Mouse (Mus musculus) liver, adult 2 months (tissue): ENCODE measurements around the gene Capg. TPM values are rescaled to one million over a fixed set of nuclear protein-coding genes. Genes with fewer than 3 reads are reported as not detected.

Source experiments
- DNase-seq: peaks from one replicate; pipeline ENCODE4 v3.0.0-alpha.2; 2011; ENCODE audit warnings: low read depth, low spot score; ENCODE audit errors: extremely low read depth
- H3K27ac ChIP-seq: fragments of 200-500 bp; replicated peaks from 2 replicates; pipeline ENCODE4 v1.5.1; 2012; ENCODE audit warnings: low read depth, mild to moderate bottlenecking, control low read depth, inconsistent platforms, low read length; ENCODE audit not compliant: insufficient read depth
- H3K27me3 ChIP-seq: fragments of 200-500 bp; 2 replicates; pipeline ENCODE4 v1.6.1; 2012; ENCODE audit warnings: mild to moderate bottlenecking, moderate library complexity, low read length, inconsistent platforms; ENCODE audit not compliant: control insufficient read depth, insufficient read depth
- H3K36me3 ChIP-seq: fragments of 200-500 bp; 2 replicates; pipeline ENCODE4 v1.6.1; 2012; ENCODE audit warnings: low read length, inconsistent platforms; ENCODE audit not compliant: control insufficient read depth, insufficient read depth
- H3K4me1 ChIP-seq: fragments of 200-500 bp; 2 replicates; pipeline ENCODE4 v1.6.1; 2011; ENCODE audit warnings: low read length; ENCODE audit not compliant: control insufficient read depth, insufficient read depth
- H3K4me3 ChIP-seq: fragments of 200-500 bp; 2 replicates; pipeline ENCODE4 v1.5.1; 2011; ENCODE audit warnings: low read depth, mild to moderate bottlenecking, control low read depth, low read length, moderate library complexity; ENCODE audit not compliant: insufficient read depth
- H3K79me2 ChIP-seq: fragments of 200-500 bp; 2 replicates; pipeline ENCODE4 v1.6.1; 2012; ENCODE audit warnings: inconsistent platforms, mild to moderate bottlenecking, low read length, moderate library complexity; ENCODE audit not compliant: control insufficient read depth, insufficient read depth
- H3K9ac ChIP-seq: fragments of 200-500 bp; 2 replicates; pipeline ENCODE4 v1.6.1; 2012; ENCODE audit warnings: low read depth, mild to moderate bottlenecking, control low read depth, inconsistent platforms, low read length
- CTCF ChIP-seq: fragments of 200-500 bp; IDR thresholded peaks from 2 replicates; pipeline ENCODE4 v1.5.1; 2011; ENCODE audit warnings: low read depth, low read length, control low read depth
- POLR2A ChIP-seq: fragments of 200-500 bp; IDR thresholded peaks from 2 replicates; pipeline ENCODE4 v1.6.1; 2011; ENCODE audit warnings: low read length, control low read depth; ENCODE audit not compliant: insufficient read depth; ENCODE audit errors: extremely low read depth
- WGBS: fragments of 180-500 bp; shearing (Covaris S2); methylation state at CpG from one replicate; pipeline ENCODE4 v1.1.7; 2018; 5-methylcytosine and 5-hydroxymethylcytosine counted together
- polyA plus RNA-seq: library from polyadenylated mRNA; depleted of rRNA; stranded (reverse); fragments of >200 nt; gene quantifications from 2 replicates; pipeline ENCODE4 v1.2.3, GENCODE M21; 2012
- total RNA-seq: library from RNA; depleted of rRNA; stranded (reverse); fragments of >200 nt; gene quantifications from 2 replicates; pipeline ENCODE4 v1.2.3, GENCODE M21; 2014

Capg gene
- total and polyA plus RNA-seq, 2 experiments, result 2.8 to 3.9 TPM

DNA sequence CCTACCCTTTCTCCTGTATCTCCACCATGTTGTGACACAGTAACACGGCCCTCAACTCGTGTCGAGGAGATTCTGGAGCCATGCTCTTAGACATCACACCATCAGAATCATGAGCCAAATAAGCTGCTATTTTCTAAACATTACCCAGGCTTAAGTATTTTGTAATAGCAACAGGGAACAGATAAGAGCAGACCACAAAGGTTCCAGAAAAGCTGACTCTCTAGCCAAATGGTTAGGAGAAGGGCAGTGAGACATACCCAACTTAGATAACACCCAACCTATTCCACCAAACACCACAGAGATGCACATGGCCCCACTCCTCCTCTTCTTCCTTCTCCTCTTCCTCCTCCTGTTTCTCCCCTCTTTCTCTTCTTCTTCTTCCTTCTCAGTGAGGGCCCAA is 31.9 kb downstream of the Capg start:
- Histone ChIP-seq H3K27me3 (no peaks in the 10 kb centered on the region), H3K36me3 (peaks cover 42% of the 10 kb centered on the region; the same call in 1 of the 2 replicates), H3K9ac (no peak overlapping the region), H3K27ac (no peak overlapping the region), H3K4me3 (no peak overlapping the region), H3K4me1 (peaks cover 5% of the 10 kb centered on the region), H3K79me2 (no peaks in the 10 kb centered on the region)
- 38% methylated on average over 3 of the region's 3 CpGs for WGBS
- peak; percentile 88 for DNase-seq
- TF ChIP-seq POLR2A (no peak), CTCF (no peak)

DNA sequence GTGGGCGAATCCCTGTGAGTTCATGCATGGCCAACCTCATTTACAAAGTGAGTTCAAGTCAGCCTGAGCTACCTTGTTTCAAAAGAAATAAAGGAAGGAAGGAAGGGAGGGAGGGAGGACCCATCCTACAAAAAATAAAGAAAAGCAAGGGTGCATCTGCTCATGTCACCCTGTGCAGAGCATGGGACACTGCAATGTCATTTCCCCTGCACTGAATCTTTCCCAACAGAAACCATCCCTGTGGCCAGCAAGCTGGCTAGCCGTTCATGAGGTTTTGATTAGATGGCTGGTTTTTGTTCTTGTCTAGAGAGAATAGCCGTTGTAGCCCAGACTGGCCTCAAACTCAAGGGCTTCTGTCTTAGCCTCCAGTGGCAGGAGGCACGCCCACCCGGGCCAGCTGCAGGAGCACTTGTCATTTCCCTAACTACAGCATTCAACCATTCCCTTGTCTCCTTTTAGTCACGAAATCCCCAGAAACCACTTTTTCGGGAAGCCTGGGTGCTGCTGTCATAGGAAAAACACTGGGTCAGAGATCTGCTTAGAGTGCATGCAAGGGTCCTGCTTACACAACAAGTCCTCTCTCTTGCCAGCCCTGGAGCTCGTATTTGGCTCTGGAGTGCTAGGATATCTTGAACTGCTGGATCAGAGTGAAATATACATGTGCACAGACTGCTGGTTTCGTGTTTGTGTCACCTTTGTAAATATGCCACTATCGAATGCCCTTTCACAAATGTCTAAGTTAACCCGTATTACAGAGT is 37.6 kb downstream of the Capg start:
- WGBS, result 32% methylated on average over 11 of the region's 11 CpGs
- Histone ChIP-seq H3K27ac (peak overlapping the region; percentile 92), H3K9ac (peak overlapping the region; percentile 44), H3K79me2 (no peaks in the 10 kb centered on the region), H3K4me3 (no peak overlapping the region), H3K4me1 (peaks cover 20% of the 10 kb centered on the region), H3K36me3 (peaks cover 22% of the 10 kb centered on the region; the same call in 1 of the 2 replicates), H3K27me3 (no peaks in the 10 kb centered on the region)
- DNase-seq, result peak; percentile 95
- TF ChIP-seq CTCF, result no peak
- TF ChIP-seq POLR2A, result no peak

DNA sequence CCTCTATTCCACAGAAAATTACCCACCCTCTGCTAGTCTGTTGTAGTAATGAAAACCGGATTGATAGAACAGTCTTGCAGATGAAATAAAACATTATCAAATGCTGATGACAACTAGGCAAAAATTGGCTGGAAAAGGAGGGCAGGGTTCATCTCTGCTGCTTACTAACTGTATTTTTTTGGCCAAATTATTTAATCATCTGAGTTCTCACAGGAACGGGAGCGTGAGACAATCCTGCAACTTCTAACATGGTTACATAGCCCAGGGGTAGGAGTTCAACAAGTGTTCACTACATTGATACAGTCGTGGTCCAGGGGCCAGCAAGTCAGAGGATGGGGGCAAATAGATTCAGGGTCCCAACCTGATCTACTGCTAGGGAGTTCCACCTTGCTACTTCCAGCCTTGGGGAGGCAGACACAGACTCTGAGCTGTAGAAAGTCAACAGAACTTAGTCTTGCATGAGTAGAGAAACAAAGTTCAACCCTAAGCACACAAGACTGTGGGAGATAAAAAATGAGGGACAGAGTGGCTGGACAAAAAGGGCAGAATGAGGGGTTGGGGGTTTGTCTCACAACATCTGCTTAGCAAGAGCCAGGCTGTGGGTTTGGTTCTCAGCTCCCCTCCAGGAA is 39.1 kb downstream of the Capg start:
- TF ChIP-seq CTCF (no peak), POLR2A (no peak)
- peaks cover 20% of the 10 kb centered on the region for H3K4me1 ChIP-seq
- H3K27me3 ChIP-seq, result no peaks in the 10 kb centered on the region
- peak overlapping the region; percentile 92 for H3K27ac ChIP-seq
- peak; percentile 89 for DNase-seq
- peaks cover 18% of the 10 kb centered on the region; the same call in 1 of the 2 replicates for H3K36me3 ChIP-seq
- peak overlapping the region; percentile 49 for H3K9ac ChIP-seq
- WGBS, result 13% methylated on average over 4 of the region's 4 CpGs
- no peak overlapping the region for H3K4me3 ChIP-seq
- no peaks in the 10 kb centered on the region for H3K79me2 ChIP-seq

DNA sequence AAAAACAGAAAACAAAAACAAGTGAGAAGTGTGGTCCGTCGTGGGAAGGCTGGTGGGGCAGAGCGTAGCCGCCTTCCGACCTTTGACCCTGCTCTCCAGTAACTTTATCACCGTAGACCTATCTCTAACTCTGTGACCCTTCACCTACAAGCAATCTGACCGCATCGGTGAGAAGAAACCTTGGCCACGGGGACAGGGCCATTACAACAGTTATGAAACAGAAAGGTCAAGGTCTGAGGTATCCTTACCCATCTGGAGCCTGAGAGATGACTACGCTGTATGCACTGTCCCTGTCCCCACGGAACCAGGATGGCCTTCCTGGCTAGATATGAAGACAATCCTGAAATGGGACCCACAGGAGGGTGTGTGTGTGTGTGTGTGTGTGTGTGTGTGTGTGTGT is 40.0 kb downstream of the Capg start:
- no peaks in the 10 kb centered on the region for H3K79me2 ChIP-seq
- DNase-seq, result peak; percentile 96
- H3K9ac ChIP-seq, result no peak overlapping the region
- WGBS, result 25% methylated on average over 11 of the region's 11 CpGs
- H3K27me3 ChIP-seq, result no peaks in the 10 kb centered on the region
- peak overlapping the region; percentile 92 for H3K27ac ChIP-seq
- H3K36me3 ChIP-seq, result peaks cover 10% of the 10 kb centered on the region; the same call in 1 of the 2 replicates
- no peak for TF ChIP-seq CTCF
- TF ChIP-seq POLR2A, result no peak
- H3K4me3 ChIP-seq, result no peak overlapping the region
- H3K4me1 ChIP-seq, result peaks cover 20% of the 10 kb centered on the region

DNA sequence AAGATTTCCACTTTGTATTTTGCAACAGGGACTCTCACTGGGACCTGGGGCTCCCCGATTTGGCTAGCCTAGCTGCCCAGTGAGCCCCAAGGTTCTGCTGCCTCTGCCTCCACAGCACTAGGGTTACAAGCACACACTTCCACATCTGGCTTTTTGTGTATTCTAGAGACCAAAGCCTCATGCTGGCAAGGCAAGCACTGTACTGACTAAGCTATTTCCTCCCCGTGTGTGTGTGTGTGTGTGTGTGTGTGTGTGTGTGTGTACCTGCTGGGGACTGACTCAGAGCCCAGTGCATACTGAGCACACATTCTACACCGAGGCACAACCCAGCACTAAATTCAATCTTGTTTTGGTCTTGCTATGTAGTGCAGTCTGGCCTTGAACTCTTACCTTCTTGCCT is 42.5 kb downstream of the Capg start:
- WGBS, result 36% methylated on average over 3 of the region's 3 CpGs
- H3K27ac ChIP-seq, result no peak overlapping the region
- H3K9ac ChIP-seq, result no peak overlapping the region
- H3K36me3 ChIP-seq, result no peaks in the 10 kb centered on the region; the same call in 1 of the 2 replicates
- peaks cover 27% of the 10 kb centered on the region for H3K4me1 ChIP-seq
- H3K4me3 ChIP-seq, result no peak overlapping the region
- no peaks in the 10 kb centered on the region for H3K27me3 ChIP-seq
- TF ChIP-seq CTCF (no peak), POLR2A (no peak)
- no peaks in the 10 kb centered on the region for H3K79me2 ChIP-seq
- no peak for DNase-seq

DNA sequence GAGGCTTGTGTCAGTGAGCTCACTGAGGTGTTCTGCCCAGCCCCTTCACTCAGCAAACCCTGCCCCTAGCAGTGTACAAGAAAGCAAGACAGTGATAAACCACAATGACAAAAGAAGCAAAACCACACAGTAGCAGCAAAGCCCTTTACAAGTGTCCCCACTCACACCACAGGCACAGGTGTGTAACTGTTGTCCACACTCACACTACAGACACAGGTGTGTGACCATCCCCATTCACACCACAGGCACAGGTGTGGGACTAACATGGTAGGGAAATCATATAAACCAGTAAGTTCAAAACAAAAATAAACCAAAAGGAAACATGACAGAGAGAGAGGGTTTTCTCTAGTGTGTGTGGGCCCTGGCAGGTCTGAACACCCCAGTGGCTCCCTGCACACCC is 44.1 kb downstream of the Capg start:
- DNase-seq, result no peak
- no peaks in the 10 kb centered on the region for H3K27me3 ChIP-seq
- H3K4me3 ChIP-seq, result no peak overlapping the region
- no peak overlapping the region for H3K27ac ChIP-seq
- no peak overlapping the region for H3K9ac ChIP-seq
- H3K79me2 ChIP-seq, result no peaks in the 10 kb centered on the region
- TF ChIP-seq POLR2A, result no peak
- no peak for TF ChIP-seq CTCF
- no peaks in the 10 kb centered on the region; the same call in 1 of the 2 replicates for H3K36me3 ChIP-seq
- H3K4me1 ChIP-seq, result peaks cover 22% of the 10 kb centered on the region
